Mouse (Mus musculus): ENCODE data around the gene Thegl. TPM values are rescaled to one million over a fixed set of nuclear protein-coding genes. Genes with fewer than 3 reads are reported as not detected.
"Not testable (repeated sequence)": the region's sequence is repeated elsewhere in the genome, so short reads cannot be mapped to it uniquely, and the experiment has no call there.

Gene Thegl
- total and polyA plus RNA-seq, 3 experiments, result 0.11 TPM; not detected in 2

- Histone ChIP-seq H3K4me3 (ENCODE audit: low read depth, low read length) (peak within 1 kb of the TSS; percentile 27; the same call in 1 of the 2 replicates), H3K9me3 (replicated peaks) (no peaks in the 10 kb centered on the region; the same call in 1 of the 2 replicates), H3K4me1 (ENCODE audit: insufficient read depth, low read depth, low read length) (no peaks in the 10 kb centered on the region), H3K27me3 (ENCODE audit: insufficient read depth, low read length) (no peaks in the 10 kb centered on the region), H3K36me3 (replicated peaks) (peaks cover 23% of the 10 kb centered on the region)
- TF ChIP-seq POLR2AphosphoS5 (IDR thresholded peaks at IDR 0.05; ENCODE audit: insufficient replicate concordance, low read depth, low read length) (peak; percentile 79; the same call in 1 of the 2 replicates), GATA2 (IDR thresholded peaks at IDR 0.05; ENCODE audit: borderline replicate concordance, low read depth, low read length) (no peak), CTCF (IDR thresholded peaks at IDR 0.05; ENCODE audit: low read depth, low read length) (no peak), GATA1 (IDR thresholded peaks at IDR 0.05; ENCODE audit: borderline replicate concordance, low read length) (no peak), TAL1 (conservative IDR thresholded peaks at IDR 0.05; ENCODE audit: low read depth, low read length) (no peak)
- ATAC-seq (ENCODE audit: extremely low read depth, insufficient number of reproducible peaks, low FRiP score, poor library complexity, severe bottlenecking), result no peak
- no peak for DNase-seq (ENCODE audit: low spot score)
These were observed 11.6 kb upstream of the Thegl start, which contains the start of gene Arl9 for GRCm38 (mm10) chr5:77004051-77004821. Gene Arl9 (plus strand): TSS chr5:77004055.

DNA sequence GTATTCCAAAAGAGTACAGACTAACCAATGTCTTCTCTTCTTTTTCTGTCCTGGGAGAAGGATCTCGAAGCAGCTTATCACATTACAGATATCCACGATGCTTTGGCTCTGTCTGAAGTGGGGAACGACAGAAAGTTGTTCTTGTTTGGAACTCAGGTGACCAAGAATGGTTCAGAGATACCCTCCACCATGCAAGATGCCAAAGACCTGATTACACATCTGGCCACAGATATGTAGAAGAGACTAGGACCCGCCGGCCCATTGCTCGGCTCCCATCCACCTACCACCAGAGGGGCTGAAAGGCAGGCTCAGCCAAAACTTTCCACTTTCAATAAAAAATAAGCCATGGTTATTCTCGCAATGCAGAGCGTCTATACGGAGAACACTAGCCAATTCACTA lies 5.5 kb upstream of the Thegl start:
- no peak for ATAC-seq (ENCODE audit: extremely low read depth, insufficient number of reproducible peaks, low FRiP score, poor library complexity, severe bottlenecking)

GRCm38 (mm10) chr5:77011082-77011481 lies 4.7 kb upstream of the Thegl start:
- no peak overlapping the region for H3K4me3 ChIP-seq (ENCODE audit: low read depth, low read length)
- H3K4me1 ChIP-seq (ENCODE audit: insufficient read depth, low read depth, low read length), result peaks cover 8% of the 10 kb centered on the region
- no peak for DNase-seq (ENCODE audit: low spot score)
- TF ChIP-seq GATA1 (IDR thresholded peaks at IDR 0.05; ENCODE audit: borderline replicate concordance, low read length) (no peak), POLR2AphosphoS5 (IDR thresholded peaks at IDR 0.05; ENCODE audit: insufficient replicate concordance, low read depth, low read length) (no peak), CTCF (IDR thresholded peaks at IDR 0.05; ENCODE audit: low read depth, low read length) (no peak), GATA2 (IDR thresholded peaks at IDR 0.05; ENCODE audit: borderline replicate concordance, low read depth, low read length) (no peak), TAL1 (conservative IDR thresholded peaks at IDR 0.05; ENCODE audit: low read depth, low read length) (no peak)
- H3K36me3 ChIP-seq (replicated peaks), result no peaks in the 10 kb centered on the region
- no peaks in the 10 kb centered on the region; the same call in 1 of the 2 replicates for H3K9me3 ChIP-seq (replicated peaks)
- H3K27me3 ChIP-seq (ENCODE audit: insufficient read depth, low read length), result peaks cover 1% of the 10 kb centered on the region
- no peak for ATAC-seq (ENCODE audit: extremely low read depth, insufficient number of reproducible peaks, low FRiP score, poor library complexity, severe bottlenecking)

More for the DNA sequence above, 5.5 kb upstream of the Thegl start:
- H3K27me3 ChIP-seq (ENCODE audit: insufficient read depth, low read length), result no peaks in the 10 kb centered on the region
- TF ChIP-seq GATA1 (IDR thresholded peaks at IDR 0.05; ENCODE audit: borderline replicate concordance, low read length), result no peak
- TF ChIP-seq POLR2AphosphoS5 (IDR thresholded peaks at IDR 0.05; ENCODE audit: insufficient replicate concordance, low read depth, low read length), result no peak
- TF ChIP-seq GATA2 (IDR thresholded peaks at IDR 0.05; ENCODE audit: borderline replicate concordance, low read depth, low read length), result no peak
- TF ChIP-seq TAL1 (conservative IDR thresholded peaks at IDR 0.05; ENCODE audit: low read depth, low read length), result no peak
- TF ChIP-seq CTCF (IDR thresholded peaks at IDR 0.05; ENCODE audit: low read depth, low read length), result no peak
- no peak overlapping the region for H3K4me3 ChIP-seq (ENCODE audit: low read depth, low read length)
- peaks cover 2% of the 10 kb centered on the region; the same call in 1 of the 2 replicates for H3K4me1 ChIP-seq (ENCODE audit: insufficient read depth, low read depth, low read length)
- no peaks in the 10 kb centered on the region for H3K36me3 ChIP-seq (replicated peaks)
- no peak for DNase-seq (ENCODE audit: low spot score)
- H3K9me3 ChIP-seq (replicated peaks), result no peaks in the 10 kb centered on the region

DNA sequence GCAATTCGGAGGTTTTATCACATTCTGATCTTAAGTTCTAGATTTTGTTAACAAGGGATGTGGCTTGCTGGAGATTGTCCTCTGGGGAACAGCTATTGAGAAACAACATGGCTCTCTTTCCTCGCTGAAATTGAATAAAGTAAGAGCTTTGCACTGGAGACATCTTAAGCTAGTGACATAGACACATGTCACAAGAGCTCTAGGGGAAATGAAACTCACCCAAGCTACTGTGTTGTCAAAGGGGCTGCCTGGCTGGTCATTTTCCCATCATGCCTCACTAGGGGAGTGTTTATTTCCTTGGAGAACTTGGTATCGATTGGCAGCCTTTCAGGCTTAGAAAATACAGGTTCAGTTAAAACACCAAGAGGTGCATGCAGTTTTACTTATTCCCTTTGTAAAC lies 2.7 kb upstream of the Thegl start:
- DNase-seq (ENCODE audit: low spot score), result no peak
- Histone ChIP-seq H3K4me1 (ENCODE audit: insufficient read depth, low read depth, low read length) (peaks cover 11% of the 10 kb centered on the region), H3K36me3 (replicated peaks) (no peaks in the 10 kb centered on the region), H3K27me3 (ENCODE audit: insufficient read depth, low read length) (peaks cover 5% of the 10 kb centered on the region), H3K4me3 (ENCODE audit: low read depth, low read length) (no peak overlapping the region), H3K9me3 (replicated peaks) (no peaks in the 10 kb centered on the region; the same call in 1 of the 2 replicates)
- no peak for TF ChIP-seq TAL1 (conservative IDR thresholded peaks at IDR 0.05; ENCODE audit: low read depth, low read length)
- TF ChIP-seq CTCF (IDR thresholded peaks at IDR 0.05; ENCODE audit: low read depth, low read length), result no peak
- TF ChIP-seq GATA2 (IDR thresholded peaks at IDR 0.05; ENCODE audit: borderline replicate concordance, low read depth, low read length), result no peak
- TF ChIP-seq POLR2AphosphoS5 (IDR thresholded peaks at IDR 0.05; ENCODE audit: insufficient replicate concordance, low read depth, low read length), result no peak
- no peak for TF ChIP-seq GATA1 (IDR thresholded peaks at IDR 0.05; ENCODE audit: borderline replicate concordance, low read length)
- no peak for ATAC-seq (ENCODE audit: extremely low read depth, insufficient number of reproducible peaks, low FRiP score, poor library complexity, severe bottlenecking)

DNA sequence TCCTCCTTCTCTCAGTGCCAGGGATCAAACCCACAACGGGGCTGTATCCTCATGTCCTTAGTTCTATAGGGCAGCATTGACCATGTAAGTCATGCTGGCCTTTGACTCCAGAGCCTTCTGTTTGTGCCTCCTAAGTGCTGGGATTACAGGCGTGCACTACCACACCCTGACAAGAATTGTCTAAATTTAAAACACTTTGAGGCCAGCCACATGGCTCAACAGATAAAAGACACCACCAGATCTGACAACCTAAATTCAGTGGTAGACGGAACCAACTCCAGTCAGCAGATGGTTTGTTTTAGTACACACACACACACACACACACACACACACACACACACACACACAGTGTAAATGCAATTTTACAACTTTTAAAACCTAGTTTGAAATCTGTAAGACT lies 12.2 kb downstream of the Thegl start:
- Histone ChIP-seq H3K4me3 (ENCODE audit: low read depth, low read length) (no peak overlapping the region), H3K4me1 (ENCODE audit: insufficient read depth, low read depth, low read length) (peaks cover 2% of the 10 kb centered on the region; the same call in 1 of the 2 replicates), H3K36me3 (replicated peaks) (no peaks in the 10 kb centered on the region), H3K27me3 (ENCODE audit: insufficient read depth, low read length) (peaks cover 6% of the 10 kb centered on the region; the same call in 1 of the 2 replicates), H3K9me3 (replicated peaks) (peaks cover 2% of the 10 kb centered on the region; the same call in 1 of the 2 replicates)
- DNase-seq (ENCODE audit: low spot score), result no peak
- TF ChIP-seq GATA2 (IDR thresholded peaks at IDR 0.05; ENCODE audit: borderline replicate concordance, low read depth, low read length), result no peak
- no peak for ATAC-seq (ENCODE audit: extremely low read depth, insufficient number of reproducible peaks, low FRiP score, poor library complexity, severe bottlenecking)

- H3K4me3 ChIP-seq (ENCODE audit: low read depth, low read length), result no peak overlapping the region
- H3K27me3 ChIP-seq (ENCODE audit: insufficient read depth, low read length), result peaks cover 6% of the 10 kb centered on the region
- no peaks in the 10 kb centered on the region for H3K36me3 ChIP-seq (replicated peaks)
- no peak for ATAC-seq (ENCODE audit: extremely low read depth, insufficient number of reproducible peaks, low FRiP score, poor library complexity, severe bottlenecking)
- no peak for TF ChIP-seq GATA2 (IDR thresholded peaks at IDR 0.05; ENCODE audit: borderline replicate concordance, low read depth, low read length)
- no peak for TF ChIP-seq CTCF (IDR thresholded peaks at IDR 0.05; ENCODE audit: low read depth, low read length)
- TF ChIP-seq POLR2AphosphoS5 (IDR thresholded peaks at IDR 0.05; ENCODE audit: insufficient replicate concordance, low read depth, low read length), result no peak
- H3K9me3 ChIP-seq (replicated peaks), result peaks cover 2% of the 10 kb centered on the region; the same call in 1 of the 2 replicates
- peaks cover 2% of the 10 kb centered on the region; the same call in 1 of the 2 replicates for H3K4me1 ChIP-seq (ENCODE audit: insufficient read depth, low read depth, low read length)
- no peak for DNase-seq (ENCODE audit: low spot score)
These were observed 13.9 kb downstream of the Thegl start for GRCm38 (mm10) chr5:77029735-77030134.

DNA sequence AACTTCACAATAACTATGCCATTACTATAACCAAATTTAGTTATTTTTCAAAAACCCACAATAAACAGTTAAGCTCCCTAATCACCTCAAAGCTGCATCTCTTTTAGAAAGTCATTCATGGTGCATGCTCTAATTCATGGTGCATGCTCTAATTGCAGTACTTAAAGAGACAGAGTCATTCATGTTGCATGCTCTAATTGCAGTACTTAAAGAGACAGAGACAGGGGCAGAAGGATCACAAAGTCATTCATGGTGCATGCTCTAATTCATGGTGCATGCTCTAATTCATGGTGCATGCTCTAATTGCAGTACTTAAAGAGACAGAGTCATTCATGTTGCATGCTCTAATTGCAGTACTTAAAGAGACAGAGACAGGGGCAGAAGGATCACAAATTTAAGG lies 19.3 kb downstream of the Thegl start:
- not testable (repeated sequence) for H3K36me3 ChIP-seq (replicated peaks); H3K9me3 ChIP-seq (replicated peaks); H3K4me1 ChIP-seq (ENCODE audit: insufficient read depth, low read depth, low read length); DNase-seq (ENCODE audit: low spot score); H3K4me3 ChIP-seq (ENCODE audit: low read depth, low read length); H3K27me3 ChIP-seq (ENCODE audit: insufficient read depth, low read length); ATAC-seq (ENCODE audit: extremely low read depth, insufficient number of reproducible peaks, low FRiP score, poor library complexity, severe bottlenecking)

Data from G1E (cell line).